Mouse (Mus musculus) heart, embryonic 16.5 days (tissue): ENCODE measurements at regions not wholly inside any gene's neighbourhood (a gene's known extent, or its start where the extent isn't known, plus 50 kb on each side); places are given as distances from the start of the nearest gene placed in this dataset.

Experiments
- ATAC-seq: fragments of 200-750 bp; cut with Nextera tagmentation; replicated peaks from 2 replicates; pipeline ENCODE4 v1.8.0; 2017; ENCODE audit warnings: moderate number of reproducible peaks; ENCODE audit not compliant: insufficient read depth, low FRiP score; ENCODE audit errors: extremely low read depth
- H3K27ac ChIP-seq: fragments of 300-500 bp; sonication (generic); 2 replicates; pipeline ENCODE4 v1.5.1; 2014; ENCODE audit warnings: mild to moderate bottlenecking, low read length, control low read depth, moderate library complexity
- H3K27me3 ChIP-seq: fragments of 300-500 bp; sonication (generic); 2 replicates; pipeline ENCODE4 v1.6.1; 2014; ENCODE audit warnings: low read length, mixed read lengths; ENCODE audit not compliant: control insufficient read depth, insufficient read depth
- H3K36me3 ChIP-seq: fragments of 300-500 bp; sonication (generic); 2 replicates; pipeline ENCODE4 v1.6.1; 2014; ENCODE audit not compliant: control insufficient read depth, insufficient read depth
- H3K4me1 ChIP-seq: fragments of 300-500 bp; sonication (generic); 2 replicates; pipeline ENCODE4 v1.6.1; 2014; ENCODE audit warnings: low read length, mixed read lengths; ENCODE audit not compliant: control insufficient read depth, insufficient read depth
- H3K4me2 ChIP-seq: fragments of 300-500 bp; sonication (generic); 2 replicates; pipeline ENCODE4 v1.6.1; 2014; ENCODE audit warnings: low read depth, mild to moderate bottlenecking, control low read depth, low read length
- H3K4me3 ChIP-seq: fragments of 300-500 bp; sonication (generic); 2 replicates; pipeline ENCODE4 v1.5.1; 2014; ENCODE audit warnings: mild to moderate bottlenecking, control low read depth, low read length
- H3K9ac ChIP-seq: fragments of 300-500 bp; sonication (generic); 2 replicates; pipeline ENCODE4 v1.6.1; 2014; ENCODE audit warnings: low read length, control low read depth
- H3K9me3 ChIP-seq: fragments of 300-500 bp; sonication (generic); replicated peaks from 2 replicates; pipeline ENCODE4 v1.6.1; 2016; ENCODE audit warnings: low read length; ENCODE audit not compliant: control insufficient read depth
- WGBS: fragments of 180-500 bp; shearing (Covaris S2); extraction: QIAGEN DNeasy Blood & Tissue Kit; methylation state at CpG from one replicate; pipeline ENCODE4 v1.1.7; 2014; 5-methylcytosine and 5-hydroxymethylcytosine counted together

GRCm38 (mm10) chr5:149338016-149338696 lies 73.4 kb upstream of the Medag start:
- H3K27me3 ChIP-seq = peaks cover 4% of the 10 kb centered on the region; the same call in 1 of the 2 replicates
- peak overlapping the region; percentile 53; the same call in 1 of the 2 replicates for H3K27ac ChIP-seq
- H3K9me3 ChIP-seq = no peaks in the 10 kb centered on the region
- 0 out of 2 replicates have a peak overlapping the region, but pooled peaks have one; percentile 13 for H3K4me2 ChIP-seq
- 57% methylated on average over 15 of the region's 15 CpGs for WGBS
- H3K4me3 ChIP-seq = no peak overlapping the region
- peaks cover 10% of the 10 kb centered on the region for H3K4me1 ChIP-seq
- no peak overlapping the region; the same call in 1 of the 2 replicates for H3K9ac ChIP-seq
- peak; percentile 65; the same call in 1 of the 2 replicates for ATAC-seq
- H3K36me3 ChIP-seq = no peaks in the 10 kb centered on the region

GRCm38 (mm10) chr5:149338697-149339078 lies 72.9 kb upstream of the Medag start:
- ATAC-seq = no peak
- H3K36me3 ChIP-seq = no peaks in the 10 kb centered on the region
- H3K27me3 ChIP-seq = peaks cover 4% of the 10 kb centered on the region; the same call in 1 of the 2 replicates
- 53% methylated on average over 5 of the region's 5 CpGs for WGBS
- no peak overlapping the region for H3K9ac ChIP-seq
- no peak overlapping the region for H3K4me2 ChIP-seq
- H3K27ac ChIP-seq = no peak overlapping the region
- H3K9me3 ChIP-seq = no peaks in the 10 kb centered on the region
- peaks cover 10% of the 10 kb centered on the region for H3K4me1 ChIP-seq
- H3K4me3 ChIP-seq = no peak overlapping the region

- no peak overlapping the region for H3K4me3 ChIP-seq
- H3K27ac ChIP-seq = no peak overlapping the region
- H3K9me3 ChIP-seq = no peaks in the 10 kb centered on the region
- 60% methylated on average over 7 of the region's 7 CpGs for WGBS
- peaks cover 4% of the 10 kb centered on the region; the same call in 1 of the 2 replicates for H3K27me3 ChIP-seq
- peaks cover 10% of the 10 kb centered on the region for H3K4me1 ChIP-seq
- no peak overlapping the region for H3K4me2 ChIP-seq
- H3K9ac ChIP-seq = no peak overlapping the region
- H3K36me3 ChIP-seq = no peaks in the 10 kb centered on the region
- ATAC-seq = no peak
These were observed 71.2 kb upstream of the Medag start for GRCm38 (mm10) chr5:149340361-149340760.

DNA sequence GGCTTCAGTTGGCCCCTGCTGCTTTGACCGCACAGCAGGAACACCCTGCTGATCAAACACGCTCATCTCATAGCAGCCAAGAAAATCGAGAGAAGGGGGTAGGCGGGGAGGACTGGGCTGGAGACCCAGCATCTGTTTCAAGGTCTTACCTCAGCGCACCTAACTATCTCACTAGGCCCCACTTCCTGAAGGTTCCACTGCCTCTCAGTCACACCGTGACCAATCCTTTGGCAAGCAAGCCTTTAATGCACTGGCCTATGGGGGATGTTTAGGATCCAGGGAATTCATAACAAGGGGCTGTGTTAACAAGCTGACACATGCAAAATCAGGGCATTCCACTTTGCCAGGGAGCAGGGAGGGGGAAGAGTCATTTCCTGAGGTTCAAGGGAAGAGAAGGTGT lies 70.1 kb upstream of the Medag start:
- no peak for ATAC-seq
- Histone ChIP-seq H3K9me3 (no peaks in the 10 kb centered on the region), H3K27me3 (peaks cover 3% of the 10 kb centered on the region; the same call in 1 of the 2 replicates), H3K4me2 (no peak overlapping the region), H3K36me3 (no peaks in the 10 kb centered on the region), H3K27ac (no peak overlapping the region), H3K9ac (no peak overlapping the region), H3K4me3 (no peak overlapping the region), H3K4me1 (peaks cover 10% of the 10 kb centered on the region)
- 62% methylated on average over 6 of the region's 6 CpGs for WGBS

- Histone ChIP-seq H3K27ac (no peak overlapping the region), H3K36me3 (no peaks in the 10 kb centered on the region), H3K4me1 (peaks cover 2% of the 10 kb centered on the region; the same call in 1 of the 2 replicates), H3K9me3 (no peaks in the 10 kb centered on the region), H3K4me3 (no peak overlapping the region), H3K27me3 (no peaks in the 10 kb centered on the region), H3K9ac (no peak overlapping the region), H3K4me2 (no peak overlapping the region)
- no peak for ATAC-seq
- 76% methylated on average over 21 of the region's 21 CpGs for WGBS
These were observed 67.7 kb upstream of the Medag start for GRCm38 (mm10) chr5:149343610-149344527.

DNA sequence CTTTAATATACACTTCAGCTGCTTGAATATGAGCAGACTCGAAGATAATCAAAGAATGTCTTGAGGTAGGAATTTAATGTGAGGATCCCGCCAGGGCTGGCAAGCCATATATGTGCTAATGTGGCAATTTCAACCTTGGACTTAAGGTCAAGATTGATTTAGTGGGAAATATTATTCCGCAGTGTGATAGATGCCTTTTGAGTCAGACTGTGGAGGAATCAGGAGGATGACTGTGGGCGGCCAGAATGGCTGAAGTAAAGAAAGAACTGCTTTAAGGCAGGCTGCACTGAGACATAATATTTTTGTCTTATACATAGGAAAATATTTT lies 67.1 kb upstream of the Medag start:
- H3K9ac ChIP-seq = no peak overlapping the region
- no peak for ATAC-seq

GRCm38 (mm10) chr5:149345161-149345560 lies 66.4 kb upstream of the Medag start:
- Histone ChIP-seq H3K27ac (no peak overlapping the region), H3K9me3 (no peaks in the 10 kb centered on the region), H3K4me2 (no peak overlapping the region), H3K4me3 (no peak overlapping the region), H3K27me3 (no peaks in the 10 kb centered on the region), H3K4me1 (no peaks in the 10 kb centered on the region), H3K36me3 (no peaks in the 10 kb centered on the region), H3K9ac (no peak overlapping the region)
- 79% methylated on average over 6 of the region's 6 CpGs for WGBS
- ATAC-seq = no peak

More for the DNA sequence above, 67.1 kb upstream of the Medag start:
- Histone ChIP-seq H3K9me3 (no peaks in the 10 kb centered on the region), H3K4me3 (no peak overlapping the region), H3K4me2 (no peak overlapping the region), H3K27me3 (no peaks in the 10 kb centered on the region), H3K4me1 (no peaks in the 10 kb centered on the region), H3K27ac (no peak overlapping the region), H3K36me3 (no peaks in the 10 kb centered on the region)
- WGBS = 74% methylated on average over 4 of the region's 4 CpGs

DNA sequence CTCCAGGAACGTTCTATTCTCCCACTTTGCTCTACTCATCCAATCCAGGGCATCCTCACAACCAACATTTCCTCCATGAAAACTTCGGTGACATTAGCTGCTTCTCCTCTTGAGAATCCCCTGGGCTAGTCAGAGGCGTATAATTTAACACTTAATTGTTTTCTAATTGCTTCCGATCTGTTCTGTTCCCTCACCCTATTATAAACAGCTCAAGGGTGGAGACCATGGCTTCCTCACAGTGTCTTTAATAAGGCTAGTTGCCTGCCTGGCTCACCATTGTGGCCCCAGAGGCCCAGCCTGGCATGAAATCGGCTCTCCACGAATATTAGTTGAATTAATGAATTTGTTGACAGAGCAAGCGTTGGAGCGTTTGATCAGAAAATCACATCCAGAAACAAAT lies 61.9 kb upstream of the Medag start:
- no peaks in the 10 kb centered on the region for H3K27me3 ChIP-seq
- ATAC-seq = no peak
- H3K9ac ChIP-seq = no peak overlapping the region
- H3K4me3 ChIP-seq = no peak overlapping the region
- 78% methylated on average over 8 of the region's 8 CpGs for WGBS
- H3K9me3 ChIP-seq = no peaks in the 10 kb centered on the region
- H3K27ac ChIP-seq = no peak overlapping the region
- peaks cover 11% of the 10 kb centered on the region for H3K4me1 ChIP-seq
- no peak overlapping the region for H3K4me2 ChIP-seq
- H3K36me3 ChIP-seq = no peaks in the 10 kb centered on the region
